Mouse (Mus musculus): Measurements from ENCODE around the gene Timm44. TPM values are rescaled to one million over a fixed set of nuclear protein-coding genes. Genes with fewer than 3 reads are reported as not detected.
A peak's percentile ranks its signal among the peaks of the same experiment; 100 is the strongest.
"Not testable (repeated sequence)": the region's sequence is repeated elsewhere in the genome, so short reads cannot be mapped to it uniquely, and the experiment has no call there.

Gene Timm44
- total RNA-seq, 2 experiments from 2014 or later, result 62.6 to 72.6 TPM

DNA sequence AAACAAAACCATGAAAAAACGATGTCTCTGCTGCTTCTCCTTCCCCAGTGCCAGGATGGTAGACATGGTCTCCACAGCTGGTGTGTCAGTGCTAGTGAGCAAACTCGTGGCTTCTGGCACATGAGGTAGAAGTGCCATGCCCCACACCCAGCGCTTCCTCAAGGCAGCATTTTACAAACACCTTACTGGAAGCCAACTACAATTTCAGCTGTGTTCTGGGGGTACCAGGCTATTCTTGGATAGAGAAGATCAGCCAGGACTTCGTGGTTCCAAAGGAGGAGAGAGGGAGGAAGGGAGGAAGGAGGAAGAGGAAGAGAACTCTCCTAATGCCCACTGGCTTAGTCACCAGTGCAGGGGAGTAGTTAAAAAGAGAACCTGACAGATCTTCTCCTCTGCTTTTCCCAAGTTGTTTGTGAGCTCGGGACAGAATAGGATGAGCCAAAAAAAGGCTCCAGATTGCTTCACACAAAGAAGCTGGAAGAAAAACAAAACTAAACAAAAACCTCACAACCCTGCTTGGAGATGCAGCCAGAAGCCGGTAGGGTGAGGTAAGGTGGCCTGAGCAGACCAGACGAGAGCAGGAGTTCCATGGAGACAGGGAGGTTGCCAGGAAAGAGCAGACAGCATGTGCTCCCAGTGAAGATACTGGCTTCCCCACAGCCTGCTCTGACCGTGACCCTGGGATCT, 12.5 kb downstream of the Timm44 start:
- no peak for DNase-seq

DNA sequence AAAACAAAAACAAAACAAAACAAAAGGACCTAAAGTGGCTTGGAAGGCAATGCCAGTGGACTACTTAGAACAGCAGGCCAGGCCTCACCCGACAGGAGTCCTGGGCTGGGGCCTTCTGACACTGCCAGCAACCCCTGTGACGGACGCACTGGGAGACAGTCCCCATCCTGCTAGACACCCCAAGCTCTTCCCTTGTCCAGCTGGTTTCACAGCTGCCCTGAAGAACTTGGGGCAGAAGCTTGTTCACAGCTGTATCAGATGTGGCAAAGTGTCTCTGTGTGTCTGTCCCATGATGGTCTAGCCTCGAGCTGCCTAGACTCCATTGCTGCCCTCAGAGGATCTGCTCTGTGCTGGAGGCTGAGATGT, 15.9 kb downstream of the Timm44 start:
- DNase-seq, result no peak

DNA sequence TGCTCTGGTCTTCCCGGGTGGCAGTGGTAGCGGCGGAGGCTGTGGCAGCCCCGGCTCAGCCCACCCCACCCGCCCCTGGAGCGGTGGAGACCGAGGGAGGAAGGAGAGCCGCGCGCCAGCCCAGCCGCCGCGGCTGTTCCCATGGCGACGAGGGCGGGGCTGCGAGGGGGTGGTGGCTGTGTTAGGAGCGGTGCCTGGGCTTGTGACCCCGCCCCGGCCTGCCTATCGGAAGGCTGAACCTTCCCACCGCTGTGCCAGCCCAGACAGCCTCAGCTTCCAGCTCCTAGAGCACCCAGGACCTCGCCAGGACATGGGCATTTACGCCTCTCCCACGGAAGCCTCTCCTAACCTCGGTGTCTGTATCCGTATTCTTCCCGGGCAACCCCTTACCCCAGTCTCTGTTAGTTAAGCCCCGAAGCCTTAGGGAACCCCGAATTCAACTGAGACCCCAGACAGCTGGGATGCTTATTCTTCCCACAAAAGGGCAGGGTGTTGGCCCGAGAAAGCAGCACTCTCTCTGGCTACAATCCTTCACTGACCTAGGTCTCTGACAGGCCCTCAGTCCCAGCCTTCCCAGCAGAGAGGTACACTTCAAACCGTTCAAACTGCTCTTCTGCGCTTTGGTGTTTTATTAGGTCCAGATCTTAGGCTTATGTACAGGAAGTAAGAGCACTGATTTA, 16.4 kb downstream of the Timm44 start, which contains the start of gene Ctxn1:
Ctxn1 (minus strand) TSS at position 150 of the 680 bp plus-strand sequence.
- peak; percentile 94 to 95 for DNase-seq

DNA sequence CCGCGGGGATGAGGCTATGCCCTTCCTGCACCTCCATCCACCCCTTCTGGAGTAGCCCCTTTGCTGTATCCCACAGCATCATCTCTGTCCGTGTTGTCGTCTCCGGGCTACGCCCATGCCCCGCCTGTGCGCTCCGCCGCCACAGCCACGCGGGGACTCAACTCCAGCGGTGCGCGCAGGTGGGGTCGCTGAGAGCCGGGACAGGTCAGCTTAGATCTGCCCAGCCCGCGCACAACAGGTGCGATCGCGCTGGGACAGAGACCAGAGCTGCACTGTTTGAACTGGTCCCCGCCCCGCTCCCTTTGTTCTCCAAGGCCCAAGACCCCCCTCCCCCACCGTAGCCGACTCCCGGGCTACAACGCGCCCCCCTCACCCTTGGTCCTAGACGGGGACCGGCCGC, 17.0 kb downstream of the Timm44 start:
- no peak for DNase-seq

DNA sequence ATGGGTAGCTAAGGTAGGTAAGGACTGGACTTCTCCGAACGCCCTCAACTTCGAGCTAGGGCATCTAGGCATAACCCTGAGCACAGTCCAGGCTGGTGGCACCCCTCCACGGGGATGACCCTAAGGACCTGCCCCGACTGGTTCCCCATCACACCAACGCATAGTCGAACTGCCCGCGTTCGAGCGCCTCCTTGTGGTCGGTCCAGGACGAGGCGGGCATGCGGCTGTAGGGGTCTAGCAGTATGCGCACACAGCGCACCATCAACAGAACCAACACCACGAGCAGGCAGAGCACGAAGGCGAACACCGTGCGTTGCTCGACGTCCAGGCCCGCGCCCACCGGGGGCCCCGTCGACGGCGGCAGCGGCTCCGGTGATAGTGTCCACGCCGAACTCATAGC, 17.5 kb downstream of the Timm44 start:
- peak; percentile 82 to 83 for DNase-seq

DNA sequence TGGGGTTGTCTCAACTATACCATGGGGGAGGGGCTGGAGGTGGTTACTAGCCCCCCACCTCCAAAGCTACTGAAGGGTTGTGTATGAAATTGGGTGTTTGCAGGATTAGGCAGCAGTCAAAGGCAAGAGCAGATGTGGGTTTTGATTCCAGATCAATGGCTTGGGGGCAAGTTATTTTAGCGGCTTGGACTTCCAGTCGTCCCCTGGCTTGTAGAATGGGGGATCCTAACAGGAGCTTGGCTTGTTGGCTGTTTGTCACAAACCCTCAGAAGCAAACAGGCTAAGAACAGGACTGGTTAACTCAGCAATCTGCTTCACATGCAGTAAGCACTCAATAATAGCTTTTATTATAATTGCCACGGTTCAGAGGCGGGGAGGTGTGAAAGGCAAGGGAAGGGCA, 18.4 kb downstream of the Timm44 start:
- no peak for DNase-seq

DNA sequence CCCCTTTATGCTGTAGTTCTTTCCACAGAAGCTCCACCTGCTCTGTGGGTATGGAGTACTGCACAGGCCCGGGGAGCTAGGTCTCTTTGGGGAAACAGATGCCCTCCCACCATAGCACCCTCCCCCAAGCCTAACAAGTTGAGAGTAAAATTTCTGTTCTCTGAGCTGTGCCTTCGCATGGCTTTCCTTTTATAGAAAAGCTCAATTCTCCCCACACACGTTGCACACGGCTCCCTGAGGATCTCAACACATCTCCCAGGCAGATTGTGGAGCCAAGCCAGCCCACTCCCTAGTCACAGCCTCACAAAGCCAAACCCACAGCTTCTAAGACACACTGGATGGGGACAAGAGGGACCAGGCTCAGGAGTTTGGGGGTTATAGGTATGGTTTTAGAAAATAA, 18.8 kb downstream of the Timm44 start:
- peak; percentile 77 to 81 for DNase-seq

DNA sequence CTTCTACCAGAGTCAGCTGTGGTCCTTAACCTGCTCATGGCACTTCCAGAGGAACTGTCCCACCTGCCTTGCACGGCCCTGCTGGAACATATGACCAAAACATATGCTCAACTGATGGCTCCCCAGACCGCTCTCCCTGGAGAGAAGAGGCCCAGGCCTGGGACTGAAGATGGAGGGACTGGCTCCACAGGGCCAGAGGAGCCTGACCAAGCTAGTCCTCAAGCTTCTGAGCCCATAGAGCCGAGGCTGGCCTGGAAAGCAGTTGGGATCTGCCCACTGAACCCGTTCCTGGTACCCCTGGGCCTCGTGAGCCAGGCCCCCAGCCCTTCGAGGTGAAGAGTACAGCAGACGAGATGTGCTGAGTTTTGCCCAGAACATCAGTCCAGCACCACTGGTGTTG, 20.2 kb downstream of the Timm44 start:
- not testable (repeated sequence) for DNase-seq

DNA sequence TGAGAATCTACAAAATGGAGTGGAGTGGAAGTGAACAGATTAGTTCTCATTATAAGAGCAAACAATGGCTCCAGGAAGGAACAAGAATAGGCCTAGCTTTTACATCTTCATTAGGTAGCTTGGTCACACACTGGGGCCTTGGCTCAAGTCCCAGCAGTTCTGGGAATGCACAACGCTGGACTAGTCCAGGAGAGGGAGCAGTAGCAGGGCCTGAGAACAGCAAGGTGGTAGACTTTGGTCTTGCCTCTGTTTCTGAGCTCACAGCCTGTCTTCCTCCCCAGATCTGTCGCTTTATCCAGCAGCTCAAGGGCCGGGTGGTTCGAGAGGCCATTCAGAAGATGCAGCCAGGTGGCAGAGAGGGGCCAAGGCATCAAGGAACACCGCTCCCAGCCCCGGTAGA, 21.7 kb downstream of the Timm44 start:
- DNase-seq, result peak; percentile 67 to 68

DNA sequence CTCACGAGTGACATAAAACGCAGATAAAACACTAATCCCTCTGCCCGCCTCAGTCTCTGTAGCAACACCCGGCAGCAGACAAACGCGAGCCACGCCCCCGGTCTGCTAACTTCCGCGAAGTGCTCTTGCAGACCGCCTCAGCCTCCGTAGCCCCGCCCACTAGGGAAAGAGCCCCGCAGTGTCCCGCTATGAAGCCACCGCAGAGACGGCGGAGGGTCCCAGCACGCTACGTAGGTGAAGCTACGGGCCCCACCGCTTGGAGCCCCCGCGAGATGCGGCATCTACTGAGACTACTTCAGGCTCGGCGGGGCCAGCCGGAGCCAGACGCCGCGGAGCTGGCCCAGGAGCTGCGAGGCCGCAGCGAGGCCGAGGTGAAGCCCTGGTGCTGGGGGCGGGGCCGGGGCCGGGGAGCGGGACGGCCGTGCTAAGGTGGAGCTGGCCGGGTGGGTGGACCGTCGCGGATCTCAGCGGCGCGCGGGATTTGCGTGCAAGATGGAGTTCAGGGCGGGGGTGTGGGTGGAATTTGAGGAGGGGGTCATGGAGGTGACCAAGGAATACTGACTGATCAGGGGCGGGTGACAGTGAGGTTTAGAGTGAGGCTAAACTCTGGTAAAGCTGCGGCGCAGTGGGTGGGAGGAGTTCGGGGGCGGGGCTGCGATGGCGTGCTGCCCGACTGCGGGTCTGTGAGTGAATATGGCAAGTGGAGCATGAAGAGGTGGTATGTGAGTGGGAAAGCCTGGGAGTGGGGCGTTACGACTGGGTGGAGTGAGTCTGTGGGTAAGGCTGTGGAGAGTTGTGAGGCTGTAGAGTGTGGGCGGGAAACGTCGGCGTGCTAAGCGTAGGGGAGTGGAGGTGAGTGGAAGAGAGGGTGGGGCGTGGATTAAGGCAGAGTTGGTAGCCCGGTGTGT, 22.5 kb downstream of the Timm44 start, which contains the start of gene Snapc2:
Snapc2 (plus strand) TSS at position 147 of the 908 bp plus-strand sequence.
- DNase-seq, result peak; percentile 93

DNA sequence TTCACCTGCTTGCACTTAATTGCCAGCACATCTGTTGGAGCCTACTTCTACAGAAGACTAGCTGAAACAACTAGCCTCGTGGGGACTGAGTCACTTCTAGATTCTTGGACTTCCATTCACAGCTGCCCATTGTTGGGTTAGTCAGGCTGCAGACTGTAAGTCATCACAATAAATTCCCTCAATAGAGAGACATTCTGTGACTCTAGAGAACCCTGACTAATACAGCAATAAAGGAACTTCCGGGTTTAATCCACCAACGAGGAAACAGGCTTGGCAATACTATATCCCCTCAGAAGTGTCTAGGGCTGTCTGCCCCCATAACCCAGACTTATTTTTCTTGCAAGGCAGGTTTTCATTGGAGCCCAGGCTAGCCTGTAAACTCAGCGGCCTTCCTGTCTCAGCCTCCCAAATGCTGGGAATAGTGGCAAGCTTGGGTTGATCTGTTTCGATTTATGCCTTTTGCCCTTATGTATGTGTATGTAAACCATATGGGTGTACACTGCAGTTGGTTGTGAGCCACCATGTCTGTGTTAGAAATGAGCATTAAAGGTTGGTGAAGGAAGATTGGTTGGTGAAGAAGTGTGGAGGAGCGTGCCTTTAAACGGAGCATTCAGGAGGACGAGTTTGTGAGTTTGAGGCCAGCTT, 23.5 kb downstream of the Timm44 start:
- DNase-seq, result no peak

DNA sequence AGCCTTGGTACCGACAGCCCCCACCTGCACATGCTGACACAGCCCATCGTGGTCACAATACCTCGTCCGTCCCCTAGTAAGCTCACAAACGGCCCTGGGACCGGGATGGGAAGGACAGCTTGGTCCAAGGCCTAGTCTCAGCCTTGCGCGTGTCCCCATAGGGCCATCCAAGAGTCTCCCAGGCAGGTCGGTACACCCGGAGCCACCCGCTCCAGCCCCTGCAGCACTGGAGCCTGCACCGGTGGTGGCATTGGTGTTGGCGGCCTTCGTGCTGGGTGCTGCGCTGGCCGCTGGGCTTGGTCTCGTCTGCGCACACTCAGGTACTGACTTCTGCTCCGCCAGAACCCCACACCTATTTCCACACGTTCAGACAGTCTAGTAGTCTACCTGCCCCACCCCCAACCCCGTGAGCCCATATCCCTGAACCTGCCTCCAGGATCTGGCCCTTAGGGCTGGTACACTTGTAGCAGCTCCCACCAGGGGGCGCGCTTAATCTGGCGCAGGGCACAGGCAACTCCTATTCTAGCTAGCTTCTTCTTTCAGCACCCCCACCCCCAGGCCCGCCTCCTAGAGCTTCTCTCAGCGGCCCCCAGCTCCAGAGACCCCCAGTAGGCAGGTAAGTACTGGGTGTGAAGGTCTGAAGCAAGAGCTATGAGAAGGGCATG, 25.3 kb downstream of the Timm44 start:
- peak; percentile 82 to 84 for DNase-seq

DNA sequence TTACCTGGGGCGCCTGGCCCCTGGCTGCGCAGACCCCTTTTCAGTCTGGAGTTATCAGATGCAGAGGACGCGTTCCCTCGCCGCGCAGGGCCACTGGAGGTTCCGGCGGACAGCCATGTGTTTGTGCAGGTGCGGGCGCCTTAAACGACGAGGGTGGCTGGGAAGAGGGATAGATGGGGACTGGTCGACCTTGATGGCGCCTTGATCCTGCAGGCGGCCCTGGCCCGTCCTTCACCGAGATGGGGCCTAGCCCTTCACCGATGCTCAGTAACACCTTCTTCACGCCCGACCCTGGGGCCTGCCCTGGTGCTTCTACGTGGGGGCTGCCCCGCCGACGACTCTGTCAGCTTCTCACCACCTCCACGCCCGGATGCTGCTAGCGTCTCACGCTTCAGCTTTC, 26.5 kb downstream of the Timm44 start:
- no peak for DNase-seq

DNA sequence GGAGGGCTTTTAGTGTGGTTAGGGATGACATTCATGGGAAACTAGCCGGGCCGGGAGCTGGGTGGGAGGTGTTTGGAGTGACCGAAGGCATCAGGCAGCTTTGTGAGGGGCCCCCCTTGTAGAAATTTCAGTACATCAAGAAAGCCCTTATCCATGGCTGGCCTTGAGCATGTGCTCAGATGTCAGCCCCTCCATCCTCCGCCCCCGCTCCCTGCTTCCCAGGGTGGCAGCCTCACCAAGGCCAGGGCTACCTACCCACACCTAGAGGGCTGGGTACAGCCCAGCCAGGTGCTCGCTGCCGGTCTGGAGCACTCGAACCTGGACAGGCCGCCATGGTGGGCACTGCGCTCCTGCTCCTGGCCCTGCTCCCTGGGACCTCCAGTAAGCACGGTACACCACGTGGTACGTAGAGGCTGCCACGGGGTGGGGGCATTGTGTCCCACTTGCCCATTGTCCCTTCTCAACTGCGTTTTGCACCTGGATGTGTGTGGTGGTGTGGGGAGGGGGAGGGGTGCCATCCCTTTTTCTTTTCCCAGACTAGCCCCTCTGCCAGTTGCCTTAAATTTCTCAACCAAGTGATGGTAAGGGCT, 27.7 kb downstream of the Timm44 start, which contains the start of gene Tgfbr3l:
Tgfbr3l (plus strand) TSS at position 264 of the 590 bp plus-strand sequence.
- DNase-seq, result no peak

DNA sequence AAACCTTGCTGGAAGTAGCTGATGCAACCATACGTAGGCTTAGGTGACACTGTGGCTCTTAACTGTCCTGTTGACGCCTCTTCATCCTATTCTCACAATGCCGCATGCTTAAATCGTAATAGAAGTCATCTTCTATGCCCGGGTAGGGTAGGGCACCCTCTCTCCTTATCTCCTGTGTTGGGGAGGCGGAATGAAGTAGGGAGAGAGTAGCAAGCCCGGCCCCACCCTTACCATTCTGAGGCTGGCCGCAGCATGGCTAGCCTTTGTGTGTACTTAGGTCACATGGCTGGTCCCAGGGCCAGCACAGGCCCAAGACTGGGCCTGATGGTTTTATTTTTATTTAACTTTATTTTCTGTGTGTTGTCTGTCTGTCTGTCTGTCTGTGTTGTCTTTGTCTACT, 28.5 kb downstream of the Timm44 start:
- DNase-seq, result no peak

DNA sequence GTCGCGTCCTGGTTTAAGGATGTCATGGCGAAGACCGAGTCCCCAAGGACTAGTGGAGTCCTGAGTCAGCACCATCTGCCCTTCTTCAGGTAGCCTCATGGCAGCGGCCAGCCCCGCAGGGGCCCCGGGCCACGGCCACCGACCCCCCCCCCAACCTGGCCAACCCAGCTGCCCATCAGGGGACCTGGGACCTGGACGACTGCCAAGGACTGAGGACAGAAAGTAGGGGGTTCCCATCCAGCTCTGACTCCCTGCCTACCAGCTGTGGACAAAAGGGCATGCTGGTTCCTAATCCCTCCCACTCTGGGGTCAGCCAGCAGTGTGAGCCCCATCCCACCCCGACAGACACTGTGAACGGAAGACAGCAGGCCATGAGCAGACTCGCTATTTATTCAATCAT, 30.0 kb downstream of the Timm44 start:
- no peak for DNase-seq

DNA sequence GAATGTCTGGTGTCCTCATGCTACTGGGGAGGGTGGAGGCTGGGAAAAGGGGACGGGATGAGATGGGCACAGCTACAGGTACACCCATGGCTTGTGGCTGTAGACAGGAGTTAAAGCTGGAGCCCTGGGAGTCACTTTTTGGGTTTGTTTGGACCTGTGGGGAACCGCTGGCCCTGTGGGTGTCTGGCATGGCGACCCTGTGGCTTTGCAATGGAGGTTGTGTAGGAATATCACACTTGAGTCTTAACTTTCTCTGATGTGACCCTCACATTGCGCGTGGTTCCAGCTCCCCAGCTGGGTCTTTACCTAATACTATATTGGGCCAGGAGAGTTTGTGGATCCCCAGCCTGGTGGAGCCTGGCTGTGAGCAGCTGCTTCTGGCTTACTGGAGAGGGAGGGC, 30.7 kb downstream of the Timm44 start:
- DNase-seq, result no peak

DNA sequence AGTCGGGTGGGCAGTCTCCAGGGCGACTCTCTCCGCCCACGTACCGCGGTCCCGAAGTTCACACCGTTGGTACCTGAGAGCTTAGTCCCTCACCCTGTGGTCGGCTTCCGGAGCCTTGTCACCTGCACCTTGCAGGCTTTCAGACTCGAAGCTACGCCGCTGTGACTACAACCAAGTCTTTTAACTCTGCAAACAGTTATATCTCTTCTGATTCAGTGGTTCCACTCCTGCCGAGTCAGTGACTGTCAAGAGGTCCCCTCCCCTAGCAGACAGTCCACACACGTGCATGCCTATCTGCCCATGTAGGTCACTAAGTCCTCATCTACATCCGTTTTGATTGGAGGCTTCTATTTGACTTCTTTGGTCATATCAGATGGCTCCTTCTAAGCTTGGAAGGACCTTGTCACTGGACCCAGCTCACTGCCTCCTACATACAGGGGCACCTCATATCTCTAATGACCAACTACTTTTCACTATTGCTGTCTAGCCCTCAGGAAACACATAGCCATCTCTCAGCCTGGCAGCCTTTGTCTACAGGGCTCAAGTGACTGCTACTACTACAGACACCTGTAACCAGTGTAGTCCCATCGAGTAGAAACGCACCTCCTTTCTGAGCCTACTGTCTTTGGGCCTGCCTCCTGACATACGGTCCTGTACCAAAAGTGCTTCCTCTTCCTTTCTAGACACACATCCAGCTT, 36.4 kb downstream of the Timm44 start:
- no peak for DNase-seq

DNA sequence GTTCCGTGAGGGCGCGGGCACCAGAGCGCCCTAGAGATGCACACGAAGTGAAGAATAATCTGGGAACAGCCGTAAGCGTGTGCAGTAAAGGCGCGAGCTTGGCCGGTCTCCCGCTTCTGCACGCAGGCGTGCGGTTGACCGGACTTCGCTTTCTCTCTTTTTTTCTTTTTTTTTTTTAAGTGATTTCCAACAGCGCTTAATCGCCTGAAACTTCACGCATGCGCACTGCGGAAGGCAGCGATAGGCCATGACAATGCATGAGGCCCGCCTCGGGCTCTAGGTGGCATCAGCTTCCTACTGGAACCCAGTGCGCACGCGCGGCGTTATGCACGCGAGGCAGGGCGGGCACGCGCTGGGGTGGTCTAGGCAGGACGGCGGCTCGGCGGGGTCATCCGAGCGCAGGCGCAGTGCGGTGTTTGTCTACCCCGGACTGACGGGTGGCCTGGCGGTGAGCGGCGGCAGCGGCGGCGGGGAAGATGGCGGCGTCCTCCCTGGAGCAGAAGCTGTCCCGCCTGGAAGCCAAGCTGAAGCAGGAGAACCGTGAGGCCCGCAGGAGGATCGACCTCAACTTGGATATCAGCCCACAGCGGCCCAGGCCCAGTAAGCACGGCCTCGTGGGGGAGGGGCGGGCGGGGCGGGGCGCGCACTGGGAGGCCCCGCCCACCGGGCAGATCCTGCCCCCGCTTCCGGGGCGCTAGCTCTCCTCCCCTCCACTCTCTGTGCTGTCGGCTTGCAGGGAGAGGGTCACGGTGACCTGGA, 37.1 kb downstream of the Timm44 start, which contains the start of the genes Map2k7 and Gm49320:
Map2k7 (plus strand) TSS at position 307 of the 759 bp plus-strand sequence.
Gm49320 (plus strand) TSS at position 432 of the 759 bp plus-strand sequence.
- peak; percentile 100 for DNase-seq

All from layer of hippocampus, postnatal 36 days (tissue).